Mouse (Mus musculus) liver, postnatal 0 days (tissue): ENCODE results near the gene Csta1. TPM values are rescaled to one million over a fixed set of nuclear protein-coding genes. Genes with fewer than 3 reads are reported as not detected.
"Not testable (repeated sequence)": the region's sequence is repeated elsewhere in the genome, so short reads cannot be mapped to it uniquely, and the experiment has no call there.

ENCODE experiments used
- ATAC-seq: fragments of 200-750 bp; cut with Nextera tagmentation; 2 replicates; pipeline ENCODE4 v1.8.0; 2017; ENCODE audit warnings: mild to moderate bottlenecking, moderate library complexity
- DNase-seq: peaks from one replicate; pipeline ENCODE4 v3.0.0-alpha.2; 2016
- H3K27ac ChIP-seq: fragments of 300-500 bp; sonication (generic); 2 replicates; pipeline ENCODE4 v1.5.1; 2014; ENCODE audit warnings: antibody characterized with exemption, moderate library complexity, mild to moderate bottlenecking, low read depth
- H3K27me3 ChIP-seq: fragments of 300-500 bp; sonication (generic); 2 replicates; pipeline ENCODE4 v1.6.1; 2014; ENCODE audit warnings: low read length, control low read depth, mixed read lengths; ENCODE audit not compliant: insufficient read depth
- H3K36me3 ChIP-seq: fragments of 300-500 bp; sonication (generic); replicated peaks from 2 replicates; pipeline ENCODE4 v1.6.1; 2014; ENCODE audit warnings: mild to moderate bottlenecking, control low read depth, low read length, moderate library complexity, mixed read lengths; ENCODE audit not compliant: insufficient read depth
- H3K4me1 ChIP-seq: fragments of 300-500 bp; sonication (generic); 2 replicates; pipeline ENCODE4 v1.6.1; 2014; ENCODE audit warnings: antibody characterized with exemption, mild to moderate bottlenecking, control low read depth; ENCODE audit not compliant: insufficient read depth
- H3K4me2 ChIP-seq: fragments of 300-500 bp; sonication (generic); 2 replicates; pipeline ENCODE4 v1.6.1; 2014; ENCODE audit warnings: low read depth, mild to moderate bottlenecking, low read length, moderate library complexity, mixed read lengths
- H3K4me3 ChIP-seq: fragments of 300-500 bp; sonication (generic); 2 replicates; pipeline ENCODE4 v1.5.1; 2014; ENCODE audit warnings: low read depth, low read length
- H3K9ac ChIP-seq: fragments of 300-500 bp; sonication (generic); replicated peaks from 2 replicates; pipeline ENCODE4 v1.6.1; 2014; ENCODE audit warnings: mild to moderate bottlenecking, moderate library complexity
- H3K9me3 ChIP-seq: fragments of 300-500 bp; sonication (generic); 2 replicates; pipeline ENCODE4 v1.6.1; 2016; ENCODE audit warnings: mild to moderate bottlenecking, control low read depth, low read length, mixed read lengths
- CTCF ChIP-seq: sonication (generic); IDR thresholded peaks from 2 replicates; pipeline ENCODE4 v1.5.1; 2016; ENCODE audit warnings: antibody characterized with exemption, low read depth
- EP300 ChIP-seq: IDR thresholded peaks from 2 replicates; pipeline ENCODE4 v1.6.1; 2016; ENCODE audit warnings: antibody characterized with exemption, low read depth, mild to moderate bottlenecking
- WGBS: fragments of 180-500 bp; shearing (Covaris S2); extraction: QIAGEN DNeasy Blood & Tissue Kit; methylation state at CpG from one replicate; pipeline ENCODE4 v1.1.7; 2014; ENCODE audit not compliant: insufficient replicate concordance; 5-methylcytosine and 5-hydroxymethylcytosine counted together
- polyA plus RNA-seq: library from polyadenylated mRNA; unstranded; fragments of >200 nt; fragmentation: Nextera tagmentation; extraction: Ambion mirVana; gene quantifications from 2 replicates; pipeline ENCODE4 v1.2.1, GENCODE M21; 2015

The Csta1 gene
- polyA plus RNA-seq = not detected in 2 replicates

- DNase-seq (no peak), ATAC-seq (no peak)
- WGBS = 56% methylated on average over 1 of the region's 1 CpGs
- no peak within 1 kb of the TSS for H3K27ac ChIP-seq
- no peaks in the 10 kb centered on the region for H3K9me3 ChIP-seq
- no peak within 1 kb of the TSS for H3K4me3 ChIP-seq
- no peaks in the 10 kb centered on the region for H3K36me3 ChIP-seq
- H3K27me3 ChIP-seq = no peaks in the 10 kb centered on the region
- H3K4me2 ChIP-seq = no peak within 1 kb of the TSS
- H3K4me1 ChIP-seq = no peaks in the 10 kb centered on the region
- TF ChIP-seq CTCF = no peak
- TF ChIP-seq EP300 = no peak
- H3K9ac ChIP-seq = no peak within 1 kb of the TSS
Observed at GRCm38 (mm10) chr16:36131141-36131540, at the start of gene Csta1. TSS of gene Csta1 (minus strand) at chr16:36131241.

- Histone ChIP-seq H3K36me3 (no peaks in the 10 kb centered on the region), H3K9ac (no peak overlapping the region), H3K27me3 (no peaks in the 10 kb centered on the region), H3K4me2 (no peak overlapping the region), H3K27ac (peak overlapping the region; percentile 67), H3K4me1 (no peaks in the 10 kb centered on the region), H3K9me3 (no peaks in the 10 kb centered on the region), H3K4me3 (no peak overlapping the region)
- TF ChIP-seq CTCF (no peak), EP300 (peak; percentile 62; the same call in 1 of the 2 replicates)
- DNase-seq (no peak), ATAC-seq (no peak)
- 64% methylated on average over 2 of the region's 2 CpGs for WGBS
Observed at GRCm38 (mm10) chr16:36179910-36180309, 48.9 kb upstream of the Csta1 start.

GRCm38 (mm10) chr16:36176108-36176507 is 45.1 kb upstream of the Csta1 start:
- ATAC-seq = no peak
- no peaks in the 10 kb centered on the region for H3K4me1 ChIP-seq
- no peaks in the 10 kb centered on the region for H3K27me3 ChIP-seq
- no peaks in the 10 kb centered on the region for H3K9me3 ChIP-seq
- no peak overlapping the region for H3K4me3 ChIP-seq
- no peak overlapping the region; the same call in 1 of the 2 replicates for H3K4me2 ChIP-seq
- no peak for DNase-seq
- H3K27ac ChIP-seq = no peak overlapping the region
- H3K36me3 ChIP-seq = no peaks in the 10 kb centered on the region
- no peak overlapping the region for H3K9ac ChIP-seq
- TF ChIP-seq CTCF (no peak), EP300 (no peak)

- H3K27me3 ChIP-seq, ATAC-seq, DNase-seq, H3K4me2 ChIP-seq, H3K36me3 ChIP-seq, H3K9me3 ChIP-seq, H3K9ac ChIP-seq, H3K27ac ChIP-seq, H3K4me1 ChIP-seq, H3K4me3 ChIP-seq: not testable (repeated sequence)
- 82% methylated on average over 9 of the region's 10 CpGs for WGBS
Observed at GRCm38 (mm10) chr16:36167841-36168240, 36.8 kb upstream of the Csta1 start.

- Histone ChIP-seq H3K9ac (peak within 1 kb of the TSS; percentile 21; the same call in 1 of the 2 replicates), H3K27ac (peak within 1 kb of the TSS; percentile 55; the same call in 1 of the 2 replicates), H3K27me3 (no peaks in the 10 kb centered on the region), H3K9me3 (no peaks in the 10 kb centered on the region), H3K4me1 (no peaks in the 10 kb centered on the region), H3K4me3 (peak within 1 kb of the TSS; percentile 8; the same call in 1 of the 2 replicates), H3K36me3 (no peaks in the 10 kb centered on the region), H3K4me2 (no peak within 1 kb of the TSS)
- peak; percentile 17 for DNase-seq
- TF ChIP-seq EP300 (peak; percentile 45), CTCF (no peak)
- peak; percentile 25; the same call in 1 of the 2 replicates for ATAC-seq
Observed at GRCm38 (mm10) chr16:36156402-36156975, 25.4 kb upstream of the Csta1 start, which contains the start of gene Stfa2l1. TSS of gene Stfa2l1 (plus strand) at chr16:36156811.

- Histone ChIP-seq H3K27me3 (no peaks in the 10 kb centered on the region), H3K9ac (no peak overlapping the region), H3K36me3 (no peaks in the 10 kb centered on the region), H3K4me3 (no peak overlapping the region), H3K27ac (no peak overlapping the region), H3K9me3 (no peaks in the 10 kb centered on the region), H3K4me1 (no peaks in the 10 kb centered on the region), H3K4me2 (no peak overlapping the region)
- ATAC-seq (no peak), DNase-seq (no peak)
- 54% methylated on average over 2 of the region's 2 CpGs for WGBS
- TF ChIP-seq EP300 = no peak
- TF ChIP-seq CTCF = no peak
Observed at GRCm38 (mm10) chr16:36138201-36138600, 7.2 kb upstream of the Csta1 start.
